ENCODE assay signal across 25 mouse cellular contexts in the genomic region with DNA sequence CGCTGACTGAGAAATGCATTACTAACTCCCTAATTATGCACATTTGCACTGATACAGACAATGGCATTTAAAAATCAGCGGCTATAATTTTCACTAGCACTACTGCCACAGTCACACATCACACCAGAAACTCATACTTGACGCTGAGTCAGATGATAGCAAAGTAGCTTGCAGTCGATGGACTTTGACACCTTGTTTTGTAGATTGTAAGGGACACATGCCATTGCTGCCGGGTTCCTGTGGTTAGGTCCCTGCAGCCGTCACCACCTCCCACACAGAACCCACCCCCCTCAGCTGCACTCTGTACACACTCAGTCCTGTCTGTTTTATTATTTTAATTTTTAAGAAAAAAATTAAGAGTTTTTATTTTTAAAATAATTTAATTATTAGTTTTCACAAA.
DNase-seq lines count a peak whose midpoint lies in the region; ATAC-seq and TF ChIP-seq lines count a peak whose summit lies in the region.
"Had no signal": no experiment of that assay in that cellular context is flagged by ENCODE, and none has a peak within 500 bp of the region (broad histone marks: within the 10 kb centered on the region; RNA-seq: fewer than 3 reads in every experiment).

No protein-coding gene starts in this region.

- H3K9ac ChIP-seq in intestine, embryonic 16.5 days (ENCODE audit: low read depth, low read length) = no peak overlapping the region
- H3K9ac ChIP-seq: embryonic facial prominence, embryonic 12.5 days; forebrain, embryonic 12.5 days; forebrain, embryonic 15.5 days; hindbrain, embryonic 12.5 days; hindbrain, embryonic 15.5 days had no signal

- peaks cover 3% of the 10 kb centered on the region; the same call in 1 of the 2 replicates for H3K4me1 ChIP-seq in kidney, adult 2 months (ENCODE audit: control insufficient read depth, insufficient read depth, low read length)
- H3K4me1 ChIP-seq in intestine, embryonic 16.5 days (ENCODE audit: control insufficient read depth, insufficient read depth, low read length) = no peaks in the 10 kb centered on the region
- no peaks in the 10 kb centered on the region for H3K4me1 ChIP-seq in heart, embryonic 10.5 days
- H3K4me1 ChIP-seq: embryonic facial prominence, embryonic 12.5 days; forebrain, embryonic 12.5 days; forebrain, embryonic 15.5 days; hindbrain, embryonic 12.5 days; hindbrain, embryonic 15.5 days had no signal

- 62% methylated on average over 6 of the region's 6 CpGs for WGBS in kidney, adult 2 months
- 66% methylated on average over 6 of the region's 6 CpGs for WGBS in intestine, embryonic 16.5 days
- WGBS in heart, embryonic 10.5 days = 63% methylated on average over 6 of the region's 6 CpGs

- peak; percentile 65 for ATAC-seq in intestine, embryonic 16.5 days
- ATAC-seq: forebrain, embryonic 15.5 days; Patski had no signal

- TF ChIP-seq CTCF in kidney, adult 2 months (conservative IDR thresholded peaks at IDR 0.05; ENCODE audit: insufficient read depth, insufficient read length, low read depth, low read length) = no peak

- H3K27me3 ChIP-seq in kidney, adult 2 months (replicated peaks; ENCODE audit: control insufficient read depth, insufficient read depth, low read length) = no peaks in the 10 kb centered on the region
- no peaks in the 10 kb centered on the region for H3K27me3 ChIP-seq in intestine, embryonic 16.5 days (replicated peaks; ENCODE audit: control insufficient read depth, insufficient read depth, low read length)
- no peaks in the 10 kb centered on the region for H3K27me3 ChIP-seq in heart, embryonic 10.5 days (ENCODE audit: insufficient read depth, poor library complexity, severe bottlenecking)
- H3K27me3 ChIP-seq: CH12.LX; embryonic facial prominence, embryonic 12.5 days; forebrain, embryonic 12.5 days; forebrain, embryonic 15.5 days; hindbrain, embryonic 12.5 days; hindbrain, embryonic 15.5 days; Patski had no signal

- H3K27ac ChIP-seq in kidney, adult 2 months (ENCODE audit: insufficient read depth, low read depth, low read length) = no peak overlapping the region
- H3K27ac ChIP-seq in intestine, embryonic 16.5 days (ENCODE audit: low read length) = no peak overlapping the region
- no peak overlapping the region for H3K27ac ChIP-seq in heart, embryonic 10.5 days
- H3K27ac ChIP-seq: embryonic facial prominence, embryonic 12.5 days; forebrain, embryonic 12.5 days; forebrain, embryonic 15.5 days; heart, adult 2 months; hindbrain, embryonic 12.5 days; hindbrain, embryonic 15.5 days had no signal

- H3K9me3 ChIP-seq in intestine, embryonic 16.5 days (ENCODE audit: control insufficient read depth, low read length) = no peaks in the 10 kb centered on the region
- H3K9me3 ChIP-seq in heart, embryonic 10.5 days = no peaks in the 10 kb centered on the region
- H3K9me3 ChIP-seq: embryonic facial prominence, embryonic 12.5 days; forebrain, embryonic 12.5 days; forebrain, embryonic 15.5 days; G1E; hindbrain, embryonic 12.5 days; hindbrain, embryonic 15.5 days had no signal

- DNase-seq in kidney, adult 2 months = peak; percentile 40
- no peak for DNase-seq in kidney, adult 18-20 months
- DNase-seq in brain, adult 2 months (ENCODE audit: low read depth, low spot score) = peak; percentile 14
- DNase-seq in yolk sac, embryonic 10.5 days (ENCODE audit: low spot score) = peak; percentile 11
- no peak for DNase-seq in heart, embryonic 10.5 days (ENCODE audit: low spot score)
- no peak for DNase-seq in adrenal gland, adult 2 months
- DNase-seq: adrenal gland, postnatal 14 days; B cell, adult 2 months; cerebellum, adult 11-12 months; cerebellum, adult 8-10 months; cerebellum, postnatal 10 days; gastrocnemius, postnatal 10 days; gastrocnemius, postnatal 36 days; heart, adult 2 months had no signal

- TF ChIP-seq POLR2A in kidney, adult 2 months (IDR thresholded peaks at IDR 0.05; ENCODE audit: low read depth, low read length) = no peak

- no peaks in the 10 kb centered on the region; the same call in 1 of the 2 replicates for H3K36me3 ChIP-seq in kidney, adult 2 months (ENCODE audit: control insufficient read depth, insufficient read depth, low read length)
- H3K36me3 ChIP-seq in intestine, embryonic 16.5 days (ENCODE audit: control insufficient read depth, insufficient read depth, low read length) = 0 out of 2 replicates have a peak, but pooled peaks cover 2% of the 10 kb centered on the region
- H3K36me3 ChIP-seq in heart, embryonic 10.5 days = peaks cover 10% of the 10 kb centered on the region

- H3K4me3 ChIP-seq in kidney, adult 2 months (ENCODE audit: insufficient read depth, low read depth, low read length) = no peak overlapping the region
- no peak overlapping the region for H3K4me3 ChIP-seq in intestine, embryonic 16.5 days (ENCODE audit: low read length)
- H3K4me3 ChIP-seq in heart, embryonic 10.5 days = no peak overlapping the region
- H3K4me3 ChIP-seq: embryonic facial prominence, embryonic 12.5 days; erythroblast, embryonic 14.5 days; forebrain, embryonic 12.5 days; forebrain, embryonic 15.5 days; heart, adult 2 months; hindbrain, embryonic 12.5 days; hindbrain, embryonic 15.5 days had no signal

- H3K4me2 ChIP-seq in intestine, embryonic 16.5 days (ENCODE audit: low read depth, low read length) = no peak overlapping the region
- H3K4me2 ChIP-seq: embryonic facial prominence, embryonic 12.5 days; forebrain, embryonic 12.5 days; forebrain, embryonic 15.5 days; heart, embryonic 11.5 days; hindbrain, embryonic 12.5 days; hindbrain, embryonic 15.5 days had no signal

Comparison
In these comparisons a context has a peak if more than half of its experiments do, and no peak if none do; other contexts are left out.
1. DNase-seq: peak in kidney, adult 2 months (single experiment), brain, adult 2 months (single experiment) and yolk sac, embryonic 10.5 days (single experiment); none in kidney, adult 18-20 months (single experiment), heart, embryonic 10.5 days (single experiment) and adrenal gland, adult 2 months (single experiment).